ENCODE assay signal across 8 mouse cellular contexts in the genomic region with DNA sequence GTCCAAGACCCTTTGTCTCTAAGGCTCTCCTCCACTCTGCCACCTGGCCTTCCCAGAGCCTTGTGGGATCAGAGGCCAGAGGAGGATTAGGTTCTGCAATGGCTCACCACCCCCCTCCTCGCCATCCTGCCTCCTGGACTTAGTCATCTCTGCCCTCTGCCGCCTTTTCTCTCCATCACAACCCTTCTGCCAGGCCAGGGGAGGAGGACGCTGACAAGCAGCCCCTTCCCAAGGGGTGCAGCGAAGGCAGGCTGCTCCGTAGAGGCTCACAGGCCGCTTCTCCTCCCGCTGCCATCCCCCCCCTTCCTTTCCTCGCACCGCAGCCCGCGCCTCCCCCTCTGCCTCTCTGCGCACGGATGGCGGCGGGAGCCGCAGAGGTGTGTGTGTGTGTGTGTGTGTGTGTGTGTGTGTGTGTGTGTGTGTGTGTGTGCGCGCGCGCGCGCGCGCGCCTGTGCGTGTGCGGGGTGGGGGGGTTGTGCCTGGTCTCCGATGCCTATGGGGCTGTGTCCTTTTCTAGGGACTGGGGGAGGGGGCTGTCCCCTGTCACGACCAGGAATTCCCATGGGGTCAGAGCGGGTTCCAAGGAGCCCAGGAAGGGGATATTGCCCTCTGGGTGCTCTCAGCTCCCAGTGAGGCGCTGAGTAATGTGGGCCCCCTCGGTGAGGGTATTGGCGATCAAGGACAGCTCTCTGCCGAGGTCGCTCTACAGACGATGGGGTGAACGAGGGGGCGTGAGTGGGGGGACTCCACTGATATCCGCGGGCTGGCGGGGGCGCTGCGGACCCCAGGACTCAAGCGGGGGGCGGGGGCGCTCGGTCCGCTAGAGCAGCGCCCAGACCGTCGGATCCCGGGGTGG. TPM values are rescaled to one million over a fixed set of nuclear protein-coding genes. Genes with fewer than 3 reads are reported as not detected.
DNase-seq lines count a peak whose midpoint lies in the region; ATAC-seq and TF ChIP-seq lines count a peak whose summit lies in the region.

A gene (plus strand): TSS at position 177 of the 856 bp plus-strand sequence.

- peaks cover 5% of the 10 kb centered on the region for H3K4me1 ChIP-seq in cortical plate, adult 2 months (ENCODE audit: control insufficient read depth, insufficient read depth, low read length)
- peaks cover 34% of the 10 kb centered on the region for H3K4me1 ChIP-seq in intestine, embryonic 16.5 days (ENCODE audit: control insufficient read depth, insufficient read depth, low read length)
- no peaks in the 10 kb centered on the region for H3K4me1 ChIP-seq in liver, adult 2 months (ENCODE audit: control insufficient read depth, insufficient read depth, low read length)
- peaks cover 34% of the 10 kb centered on the region for H3K4me1 ChIP-seq in neural tube, embryonic 15.5 days

- no peaks in the 10 kb centered on the region for H3K36me3 ChIP-seq in intestine, embryonic 16.5 days (ENCODE audit: control insufficient read depth, insufficient read depth, low read length)
- no peaks in the 10 kb centered on the region for H3K36me3 ChIP-seq in liver, adult 2 months (ENCODE audit: control insufficient read depth, insufficient read depth, low read length)
- H3K36me3 ChIP-seq in neural tube, embryonic 15.5 days = peaks cover 13% of the 10 kb centered on the region; the same call in 1 of the 2 replicates

- H3K4me3 ChIP-seq in cortical plate, adult 2 months (ENCODE audit: insufficient read depth, low read length) = peak within 1 kb of the TSS; percentile 88
- H3K4me3 ChIP-seq in intestine, embryonic 16.5 days (ENCODE audit: low read length) = peak within 1 kb of the TSS; percentile 69
- H3K4me3 ChIP-seq in liver, adult 2 months (ENCODE audit: insufficient read depth, low read depth, low read length) = peak within 1 kb of the TSS; percentile 65
- peak within 1 kb of the TSS; percentile 83 for H3K4me3 ChIP-seq in neural tube, embryonic 15.5 days (replicated peaks)

- H3K9ac ChIP-seq in intestine, embryonic 16.5 days (ENCODE audit: low read depth, low read length) = peak within 1 kb of the TSS; percentile 88
- H3K9ac ChIP-seq in liver, adult 2 months (ENCODE audit: low read depth, low read length) = peak within 1 kb of the TSS; percentile 73
- peak within 1 kb of the TSS; percentile 91 for H3K9ac ChIP-seq in neural tube, embryonic 15.5 days (replicated peaks)

- H3K27me3 ChIP-seq in intestine, embryonic 16.5 days (replicated peaks; ENCODE audit: control insufficient read depth, insufficient read depth, low read length) = no peaks in the 10 kb centered on the region
- peaks cover 12% of the 10 kb centered on the region; the same call in 1 of the 2 replicates for H3K27me3 ChIP-seq in liver, adult 2 months (ENCODE audit: control insufficient read depth, insufficient read depth, low read length)
- H3K27me3 ChIP-seq in neural tube, embryonic 15.5 days (replicated peaks) = no peaks in the 10 kb centered on the region

- H3K79me2 ChIP-seq in liver, adult 2 months (ENCODE audit: control insufficient read depth, insufficient read depth, low read length) = no peaks in the 10 kb centered on the region

- 1% methylated on average over 40 of the region's 52 CpGs for WGBS in intestine, embryonic 16.5 days
- 5% methylated on average over 34 of the region's 52 CpGs for WGBS in liver, adult 2 months
- WGBS in neural tube, embryonic 15.5 days = 3% methylated on average over 32 of the region's 52 CpGs

- TF ChIP-seq CTCF in cortical plate, adult 2 months (IDR thresholded peaks at IDR 0.05; ENCODE audit: extremely low read depth, insufficient read depth, low read length) = no peak
- TF ChIP-seq CTCF in liver, adult 2 months (IDR thresholded peaks at IDR 0.05; ENCODE audit: low read depth, low read length) = no peak

- no peaks in the 10 kb centered on the region for H3K9me3 ChIP-seq in intestine, embryonic 16.5 days (ENCODE audit: control insufficient read depth, low read length)
- H3K9me3 ChIP-seq in neural tube, embryonic 15.5 days (replicated peaks) = no peaks in the 10 kb centered on the region

- peak within 1 kb of the TSS; percentile 97 for H3K27ac ChIP-seq in cortical plate, adult 2 months (ENCODE audit: insufficient read depth, low read length)
- peak within 1 kb of the TSS; percentile 96 for H3K27ac ChIP-seq in intestine, embryonic 16.5 days (ENCODE audit: low read length)
- H3K27ac ChIP-seq in liver, adult 2 months (replicated peaks; ENCODE audit: insufficient read depth, low read depth, low read length) = no peak within 1 kb of the TSS
- peak within 1 kb of the TSS; percentile 98 for H3K27ac ChIP-seq in neural tube, embryonic 15.5 days (replicated peaks)

- DNase-seq in 416B (ENCODE audit: low read depth) = peak; percentile 47
- DNase-seq in R1 (ENCODE audit: low read depth, low spot score) = peak; percentile 24
- no peak for DNase-seq in gastrocnemius, postnatal 4 days (ENCODE audit: low spot score in 2 of 2)
- no peak for DNase-seq in liver, adult 2 months (ENCODE audit: extremely low read depth, low read depth, low spot score)
- DNase-seq in ovary, postnatal 36 days (ENCODE audit: low spot score) = no peak

- TF ChIP-seq POLR2A in cortical plate, adult 2 months (IDR thresholded peaks at IDR 0.05; ENCODE audit: extremely low read depth, insufficient read depth, low read length) = peak; percentile 54; the same call in 1 of the 2 replicates
- TF ChIP-seq POLR2A in liver, adult 2 months (IDR thresholded peaks at IDR 0.05; ENCODE audit: extremely low read depth, insufficient read depth, low read length) = no peak

- peak within 1 kb of the TSS; percentile 79 for H3K4me2 ChIP-seq in intestine, embryonic 16.5 days (ENCODE audit: low read depth, low read length)
- peak within 1 kb of the TSS; percentile 79 for H3K4me2 ChIP-seq in neural tube, embryonic 15.5 days

- ATAC-seq in intestine, embryonic 16.5 days = peak; percentile 15
- ATAC-seq in neural tube, embryonic 15.5 days (ENCODE audit: low FRiP score) = peak; percentile 71

RNA-seq across cellular contexts. Expression of the gene that starts here (rescaled TPM):
- polyA plus RNA-seq in cortical plate, adult 2 months (2012; rRNA removed) = 171 and 184 TPM in 2 replicates
- total RNA-seq in gastrocnemius, postnatal 4 days (2021) = 10 to 100 TPM; 53.4 to 60.4 TPM
- 47.1 and 51.4 TPM in 2 replicates for polyA plus RNA-seq in intestine, embryonic 16.5 days (2015; fragmentation: Nextera tagmentation; extraction: Ambion mirVana)
- 9.5 and 10.0 TPM in 2 replicates for total RNA-seq in liver, adult 2 months (2014; rRNA removed)
- polyA plus RNA-seq in liver, adult 2 months (2012; rRNA removed) = 47.1 and 71.7 TPM in 2 replicates
- polyA plus RNA-seq in neural tube, embryonic 15.5 days (2015; fragmentation: Nextera tagmentation; extraction: Ambion mirVana) = 43.8 and 44.8 TPM in 2 replicates

Comparison
In these comparisons a context has a peak if more than half of its experiments do, and no peak if none do; other contexts are left out.
1. DNase-seq: peak in 416B (single experiment) and R1 (single experiment); none in gastrocnemius, postnatal 4 days (0 of 2), liver, adult 2 months (single experiment) and ovary, postnatal 36 days (single experiment).
2. Peak in every context shown above with its lines, with median percentiles within 50 percentile points of each other: H3K4me3 ChIP-seq and H3K9ac ChIP-seq.